Mouse (Mus musculus) liver, embryonic 15.5 days (tissue): ENCODE measurements at regions not wholly inside any gene's neighbourhood (a gene's known extent, or its start where the extent isn't known, plus 50 kb on each side); places are given as distances from the start of the nearest gene placed in this dataset.
A peak's percentile ranks its signal among the peaks of the same experiment; 100 is the strongest.

Source experiments
- ATAC-seq: fragments of 200-750 bp; cut with Nextera tagmentation; 2 replicates; pipeline ENCODE4 v1.8.0; 2017; ENCODE audit warnings: moderate number of reproducible peaks, mild to moderate bottlenecking, moderate library complexity; ENCODE audit not compliant: insufficient read depth
- H3K27ac ChIP-seq: fragments of 300-500 bp; sonication (generic); replicated peaks from 2 replicates; pipeline ENCODE4 v1.5.1; 2015; ENCODE audit warnings: mild to moderate bottlenecking, inconsistent platforms
- H3K27me3 ChIP-seq: fragments of 300-500 bp; sonication (generic); 2 replicates; pipeline ENCODE4 v1.6.1; 2015; ENCODE audit warnings: mild to moderate bottlenecking, inconsistent platforms
- H3K36me3 ChIP-seq: fragments of 300-500 bp; sonication (generic); replicated peaks from 2 replicates; pipeline ENCODE4 v1.6.1; 2015; ENCODE audit warnings: moderate library complexity, mild to moderate bottlenecking, inconsistent platforms
- H3K4me1 ChIP-seq: fragments of 300-500 bp; sonication (generic); replicated peaks from 2 replicates; pipeline ENCODE4 v1.6.1; 2015; ENCODE audit warnings: inconsistent platforms
- H3K4me2 ChIP-seq: fragments of 300-500 bp; sonication (generic); 2 replicates; pipeline ENCODE4 v1.6.1; 2015; ENCODE audit warnings: moderate library complexity, mild to moderate bottlenecking, inconsistent platforms
- H3K4me3 ChIP-seq: fragments of 300-500 bp; sonication (generic); replicated peaks from 2 replicates; pipeline ENCODE4 v1.5.1; 2015; ENCODE audit warnings: mild to moderate bottlenecking, inconsistent platforms
- H3K9ac ChIP-seq: fragments of 300-500 bp; sonication (generic); 2 replicates; pipeline ENCODE4 v1.6.1; 2015; ENCODE audit warnings: moderate library complexity, mild to moderate bottlenecking, inconsistent platforms
- H3K9me3 ChIP-seq: fragments of 300-500 bp; sonication (generic); replicated peaks from 2 replicates; pipeline ENCODE4 v1.6.1; 2016; ENCODE audit warnings: inconsistent platforms
- WGBS: fragments of 180-500 bp; shearing (Covaris S2); methylation state at CpG from one replicate; pipeline ENCODE4 v1.1.7; 2015; ENCODE audit warnings: mixed read lengths; ENCODE audit not compliant: insufficient replicate concordance; 5-methylcytosine and 5-hydroxymethylcytosine counted together

- 17% methylated on average over 4 of the region's 4 CpGs for whole genome bisulfite sequencing
- Histone ChIP-seq H3K4me1 (no peaks in the 10 kb centered on the region), H3K9me3 (no peaks in the 10 kb centered on the region), H3K27me3 (no peaks in the 10 kb centered on the region), H3K9ac (no peak overlapping the region), H3K36me3 (no peaks in the 10 kb centered on the region), H3K4me3 (no peak overlapping the region), H3K27ac (no peak overlapping the region), H3K4me2 (no peak overlapping the region)
- no peak for ATAC-seq
Measured at GRCm38 (mm10) chr8:95974889-95975288, 86.5 kb upstream of the Got2 start.

- WGBS = 45% methylated on average over 5 of the region's 5 CpGs
Measured at GRCm38 (mm10) chr8:95974231-95974630, 85.9 kb upstream of the Got2 start.

GRCm38 (mm10) chr8:95973571-95973970 lies 85.2 kb upstream of the Got2 start:
- ATAC-seq = no peak
- no peaks in the 10 kb centered on the region for H3K36me3 ChIP-seq
- no peak overlapping the region for H3K4me3 ChIP-seq
- H3K27me3 ChIP-seq = no peaks in the 10 kb centered on the region
- no peak overlapping the region for H3K9ac ChIP-seq
- H3K4me1 ChIP-seq = no peaks in the 10 kb centered on the region
- no peak overlapping the region for H3K4me2 ChIP-seq
- H3K27ac ChIP-seq = no peak overlapping the region
- no peaks in the 10 kb centered on the region for H3K9me3 ChIP-seq
- WGBS = 38% methylated on average over 4 of the region's 4 CpGs

More at GRCm38 (mm10) chr8:95974231-95974630, 85.9 kb upstream of the Got2 start:
- Histone ChIP-seq H3K9ac (no peak overlapping the region), H3K36me3 (no peaks in the 10 kb centered on the region), H3K27me3 (no peaks in the 10 kb centered on the region), H3K27ac (no peak overlapping the region), H3K4me1 (no peaks in the 10 kb centered on the region), H3K9me3 (no peaks in the 10 kb centered on the region), H3K4me2 (no peak overlapping the region), H3K4me3 (no peak overlapping the region)
- no peak for ATAC-seq

- no peak for ATAC-seq
- H3K9ac ChIP-seq = no peak overlapping the region
- no peaks in the 10 kb centered on the region for H3K9me3 ChIP-seq
- no peak overlapping the region for H3K4me2 ChIP-seq
- H3K27ac ChIP-seq = no peak overlapping the region
- 62% methylated on average over 6 of the region's 6 CpGs for WGBS
- H3K27me3 ChIP-seq = no peaks in the 10 kb centered on the region
- H3K36me3 ChIP-seq = no peaks in the 10 kb centered on the region
- H3K4me1 ChIP-seq = no peaks in the 10 kb centered on the region
- no peak overlapping the region for H3K4me3 ChIP-seq
Measured at GRCm38 (mm10) chr8:95968828-95969227, 80.5 kb upstream of the Got2 start.

- H3K4me3 ChIP-seq = no peak overlapping the region
- 39% methylated on average over 1 of the region's 1 CpGs for WGBS
- no peaks in the 10 kb centered on the region for H3K4me1 ChIP-seq
- no peak overlapping the region for H3K27ac ChIP-seq
- H3K9ac ChIP-seq = no peak overlapping the region
- ATAC-seq = no peak
- H3K9me3 ChIP-seq = no peaks in the 10 kb centered on the region
- H3K27me3 ChIP-seq = no peaks in the 10 kb centered on the region
- H3K36me3 ChIP-seq = no peaks in the 10 kb centered on the region
- H3K4me2 ChIP-seq = no peak overlapping the region
Measured at GRCm38 (mm10) chr8:95966430-95966829, 78.1 kb upstream of the Got2 start.

- no peak overlapping the region for H3K4me2 ChIP-seq
- ATAC-seq = no peak
- no peak overlapping the region for H3K9ac ChIP-seq
- WGBS = 37% methylated on average over 10 of the region's 10 CpGs
- H3K27ac ChIP-seq = no peak overlapping the region
- no peaks in the 10 kb centered on the region for H3K27me3 ChIP-seq
- H3K4me3 ChIP-seq = no peak overlapping the region
- no peaks in the 10 kb centered on the region for H3K4me1 ChIP-seq
- no peaks in the 10 kb centered on the region for H3K36me3 ChIP-seq
- H3K9me3 ChIP-seq = no peaks in the 10 kb centered on the region
Measured at GRCm38 (mm10) chr8:95952257-95952656, 63.9 kb upstream of the Got2 start.

GRCm38 (mm10) chr8:95951794-95952193 lies 63.4 kb upstream of the Got2 start:
- Histone ChIP-seq H3K27ac (no peak overlapping the region), H3K4me3 (no peak overlapping the region), H3K4me2 (peak overlapping the region; percentile 42; the same call in 1 of the 2 replicates), H3K4me1 (no peaks in the 10 kb centered on the region), H3K9ac (no peak overlapping the region), H3K36me3 (no peaks in the 10 kb centered on the region), H3K27me3 (no peaks in the 10 kb centered on the region), H3K9me3 (no peaks in the 10 kb centered on the region)
- 3% methylated on average over 17 of the region's 17 CpGs for WGBS
- ATAC-seq = no peak
